Mouse (Mus musculus): ENCODE measurements at regions not wholly inside any gene's neighbourhood (a gene's known extent, or its start where the extent isn't known, plus 50 kb on each side); places are given as distances from the start of the nearest gene placed in this dataset.

GRCm38 (mm10) chr2:33983112-33983748 lies 95.5 kb upstream of the Mvb12b start:
- peak in 1 of 2 experiments; percentile 47 for DNase-seq (ENCODE audit: low spot score in 2 of 2)

- DNase-seq (ENCODE audit: low spot score in 2 of 2): no peak
Measured at GRCm38 (mm10) chr2:33981936-33982335, 94.2 kb upstream of the Mvb12b start.

DNA sequence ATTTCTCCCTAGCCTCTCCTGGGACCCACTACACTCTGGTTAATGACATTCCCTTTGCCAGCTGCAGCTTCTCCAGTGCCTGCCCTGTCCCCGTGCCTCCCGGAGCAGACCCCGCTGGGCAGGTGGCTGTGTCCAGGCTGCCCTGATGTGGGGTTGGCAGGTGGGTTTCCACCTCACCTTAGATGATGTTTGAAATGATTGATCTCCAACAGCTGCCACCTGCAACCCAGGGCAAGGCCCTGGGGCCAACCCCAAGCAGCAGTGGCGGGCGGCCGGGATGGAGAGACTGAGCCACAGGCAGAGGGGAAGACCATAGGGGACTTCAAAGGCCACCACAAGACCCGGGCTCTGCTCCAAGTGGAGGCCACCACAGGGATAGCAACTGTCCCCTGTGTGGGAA lies 93.6 kb upstream of the Mvb12b start:
- peak in 1 of 2 experiments; percentile 57 for DNase-seq (ENCODE audit: low spot score in 2 of 2)

DNA sequence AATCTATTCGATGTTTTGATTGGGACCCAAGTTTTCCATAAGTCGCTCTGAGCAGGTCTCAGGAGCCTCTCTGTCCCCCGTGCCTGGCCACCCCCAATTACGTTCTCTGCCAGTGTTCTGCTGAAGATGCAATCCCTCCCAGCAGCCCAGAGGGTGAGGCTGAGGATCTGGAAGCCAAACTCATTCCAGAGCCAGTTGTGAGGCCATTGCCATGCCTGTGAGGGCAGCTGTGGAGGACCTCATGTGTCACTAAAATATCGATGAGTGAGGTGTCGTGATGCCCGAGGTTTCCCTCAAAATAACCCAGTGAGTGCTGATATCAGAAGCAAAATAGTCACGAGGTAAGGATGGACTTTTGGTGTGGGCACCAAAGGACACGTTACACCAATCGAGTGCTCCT lies 93.1 kb upstream of the Mvb12b start:
- DNase-seq (ENCODE audit: low spot score in 2 of 2): peak in 1 of 2 experiments; percentile 52

GRCm38 (mm10) chr2:33979276-33979675 lies 91.5 kb upstream of the Mvb12b start:
- DNase-seq (ENCODE audit: low spot score in 2 of 2): peak in 1 of 2 experiments; percentile 47

- DNase-seq (ENCODE audit: low spot score in 2 of 2): peak in 1 of 2 experiments; percentile 30
Measured at GRCm38 (mm10) chr2:33978550-33978949, 90.8 kb upstream of the Mvb12b start.

- peak in 1 of 2 experiments; percentile 55 for DNase-seq (ENCODE audit: low spot score in 2 of 2)
Measured at GRCm38 (mm10) chr2:33977576-33978352, 90.0 kb upstream of the Mvb12b start.

DNA sequence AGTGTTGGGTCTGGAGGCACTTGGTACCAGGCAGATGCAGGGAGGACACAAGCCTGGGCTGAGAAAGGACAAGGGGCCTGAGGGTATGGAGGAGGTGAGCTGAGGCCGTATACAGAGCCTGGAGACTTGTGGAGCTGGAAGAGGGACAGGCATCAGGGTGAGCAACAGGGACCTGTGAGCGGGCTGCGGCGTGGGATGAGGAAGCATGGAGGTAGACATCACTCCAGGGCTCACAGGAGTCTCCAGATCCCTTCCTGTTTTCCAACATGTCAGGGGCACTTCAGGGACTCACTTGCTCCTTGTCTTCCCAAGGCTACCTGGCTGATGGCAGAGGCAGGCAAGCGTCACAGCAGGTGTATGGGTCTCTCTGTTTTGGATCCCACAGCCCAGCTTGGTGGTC lies 89.4 kb upstream of the Mvb12b start:
- peak in 1 of 2 experiments; percentile 60 for DNase-seq (ENCODE audit: low spot score in 2 of 2)

DNA sequence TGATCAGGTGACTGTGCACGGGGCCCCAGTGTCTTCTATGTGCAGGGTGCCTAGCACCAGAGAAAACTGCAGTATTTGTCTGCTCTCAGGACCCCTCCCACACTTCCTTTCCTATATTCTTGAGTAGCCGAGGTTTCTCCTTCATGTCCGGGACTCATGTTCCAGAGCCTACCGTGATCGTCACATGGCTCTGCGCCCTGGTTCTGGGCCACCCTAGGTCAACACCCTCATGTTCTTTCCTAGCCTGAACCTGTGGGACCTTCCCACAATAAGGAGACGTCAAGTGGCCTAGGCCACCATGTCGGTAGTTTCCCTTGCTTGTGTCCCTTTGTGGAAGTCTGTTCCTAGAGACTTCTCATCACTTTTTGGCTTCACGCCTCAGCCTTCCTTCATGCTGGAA lies 88.4 kb upstream of the Mvb12b start:
- DNase-seq (ENCODE audit: low spot score in 2 of 2): peak in 1 of 2 experiments; percentile 51

DNA sequence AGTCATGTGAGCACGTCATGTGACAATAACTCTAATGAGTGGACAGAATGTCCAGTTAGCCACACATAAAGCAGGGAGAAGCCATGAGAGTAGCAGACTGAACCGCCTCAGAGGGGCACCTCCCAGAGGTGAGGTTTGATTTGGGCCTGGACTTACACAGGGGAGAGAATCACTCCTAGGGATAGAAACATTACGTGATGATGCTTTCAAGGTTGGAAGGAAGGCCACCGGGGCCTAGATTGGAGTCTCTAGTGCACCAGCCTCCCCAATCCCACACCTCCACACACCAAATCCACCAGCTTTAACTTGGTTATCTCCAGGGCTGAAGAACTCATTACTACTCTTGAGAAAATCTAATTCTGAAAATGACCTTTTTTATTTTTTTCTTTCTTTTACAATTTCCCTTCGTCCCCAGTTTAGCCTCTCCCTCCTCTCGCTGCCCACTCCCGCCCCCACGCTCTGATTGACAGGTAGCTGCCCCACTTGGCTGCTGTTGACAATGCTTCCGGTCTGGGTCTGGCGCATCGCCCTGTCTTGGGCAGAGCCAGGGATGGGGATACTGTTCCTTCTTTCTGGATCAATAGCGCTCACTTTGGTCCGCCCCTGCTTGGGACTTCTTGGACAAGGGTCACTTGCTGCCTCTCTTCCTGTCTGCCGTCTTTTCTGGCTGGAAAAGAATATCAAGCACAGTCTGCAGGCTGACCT lies 87.8 kb upstream of the Mvb12b start:
- peak in 1 of 2 experiments; percentile 58 for DNase-seq (ENCODE audit: low spot score in 2 of 2)

GRCm38 (mm10) chr2:33974737-33975422 lies 87.1 kb upstream of the Mvb12b start:
- DNase-seq (ENCODE audit: low spot score in 2 of 2): peak in 1 of 2 experiments; percentile 54

DNA sequence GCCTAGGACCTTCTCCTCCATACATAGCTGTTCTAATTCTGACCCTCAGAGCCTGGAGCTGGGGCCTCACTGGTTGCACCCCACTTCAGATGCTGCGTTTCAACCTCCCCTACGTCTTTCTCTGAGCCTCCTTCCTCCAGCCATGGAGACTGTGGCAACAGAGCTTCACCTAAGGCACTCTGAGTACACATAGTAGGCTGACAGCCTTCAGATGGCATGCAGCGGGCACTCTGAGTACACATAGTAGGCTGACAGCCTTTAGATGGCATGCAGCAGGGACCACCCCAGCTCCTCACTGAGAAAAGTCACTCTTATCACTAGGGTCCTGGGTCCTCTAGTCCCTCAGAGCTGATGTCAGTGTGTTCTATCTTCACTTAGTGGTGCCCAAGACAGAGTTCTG lies 86.3 kb upstream of the Mvb12b start:
- DNase-seq (ENCODE audit: low spot score in 2 of 2): peak in 1 of 2 experiments; percentile 51

DNA sequence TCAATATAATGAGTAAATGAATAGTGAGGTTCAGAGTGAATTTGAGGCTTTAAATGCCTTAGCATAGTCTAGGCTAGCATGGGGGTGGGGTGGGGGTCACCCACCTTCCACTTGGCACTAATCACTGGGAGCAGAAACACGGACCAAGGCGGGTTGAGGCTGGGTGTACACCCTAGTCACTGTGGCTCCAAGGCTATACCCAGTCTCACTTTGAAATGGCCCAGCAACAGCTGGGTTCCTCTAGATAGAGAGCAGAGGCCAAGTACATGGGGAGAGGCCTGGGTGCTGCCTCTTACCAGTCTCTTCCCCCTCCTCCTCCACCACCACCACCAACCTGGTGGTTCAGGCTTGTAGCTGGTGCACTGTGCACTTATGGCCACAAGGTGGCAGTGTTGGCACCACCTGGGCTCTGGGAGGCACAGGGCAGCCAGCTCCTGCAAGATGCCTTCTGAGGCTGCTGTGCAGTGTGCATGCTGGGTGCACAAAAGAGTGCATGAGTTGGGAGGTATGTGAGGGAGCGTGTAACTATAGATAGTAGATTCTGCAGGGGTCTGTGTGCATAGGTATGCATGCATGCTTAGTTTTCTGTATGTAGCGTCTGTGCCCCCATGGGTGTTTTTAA lies 85.6 kb upstream of the Mvb12b start:
- DNase-seq (ENCODE audit: low spot score in 2 of 2): peak; percentile 66 to 86

GRCm38 (mm10) chr2:33966984-33967421 lies 79.3 kb upstream of the Mvb12b start:
- no peak for DNase-seq (ENCODE audit: low spot score in 2 of 2)

- no peak for DNase-seq (ENCODE audit: low spot score in 2 of 2)
Measured at GRCm38 (mm10) chr2:33966389-33966983, 78.7 kb upstream of the Mvb12b start.

DNA sequence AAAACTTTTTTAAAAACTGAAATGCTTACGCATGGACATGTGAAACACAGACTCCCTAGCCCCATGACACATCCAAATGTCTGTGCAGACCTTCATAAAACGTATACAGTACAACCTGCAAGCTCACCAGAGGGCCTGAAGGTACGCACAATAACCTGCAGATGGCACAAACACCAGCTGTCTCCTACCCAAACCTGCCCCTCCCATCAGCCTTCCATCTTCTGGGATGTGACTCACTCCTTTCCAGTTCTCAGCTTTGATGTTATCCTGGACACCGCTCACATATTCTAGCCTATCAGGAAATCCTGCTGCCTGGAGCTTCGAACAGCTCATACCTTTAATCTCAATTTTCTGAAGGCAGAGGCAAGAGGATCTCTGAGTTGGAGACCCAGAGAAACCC lies 76.3 kb upstream of the Mvb12b start:
- DNase-seq (ENCODE audit: low spot score in 2 of 2): no peak

DNA sequence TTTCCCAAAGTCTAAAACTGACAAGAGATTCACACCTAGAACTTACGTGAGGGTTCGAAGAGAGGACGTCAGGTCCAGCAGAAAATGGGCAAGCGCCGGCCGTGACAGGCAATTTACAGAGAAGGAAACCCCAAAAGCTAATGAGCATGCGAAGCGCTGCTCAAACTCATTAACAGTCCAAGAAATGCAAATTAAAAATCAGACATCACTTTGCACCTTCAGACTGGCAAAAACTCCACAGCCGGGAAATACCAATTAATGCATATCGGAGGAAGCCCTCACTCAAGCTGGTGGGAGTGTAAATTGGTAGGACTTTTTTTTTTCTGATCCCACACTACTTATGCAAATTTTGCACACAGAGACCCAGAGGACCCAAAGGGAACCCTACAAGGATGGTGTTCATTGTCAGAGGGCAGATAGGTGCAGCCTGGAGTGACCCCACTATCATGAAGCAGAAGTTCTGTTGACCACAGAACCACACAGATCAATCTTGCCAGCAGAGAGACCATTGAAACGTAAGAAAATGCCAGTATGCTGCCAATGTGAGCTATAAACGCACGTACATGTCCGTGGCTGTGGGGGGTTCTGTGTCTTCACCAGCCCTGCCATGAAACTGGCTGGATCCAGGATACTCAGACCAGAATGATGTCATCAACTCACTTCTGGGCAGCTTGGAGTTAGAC lies 74.8 kb upstream of the Mvb12b start:
- no peak for DNase-seq (ENCODE audit: low spot score in 2 of 2)

DNA sequence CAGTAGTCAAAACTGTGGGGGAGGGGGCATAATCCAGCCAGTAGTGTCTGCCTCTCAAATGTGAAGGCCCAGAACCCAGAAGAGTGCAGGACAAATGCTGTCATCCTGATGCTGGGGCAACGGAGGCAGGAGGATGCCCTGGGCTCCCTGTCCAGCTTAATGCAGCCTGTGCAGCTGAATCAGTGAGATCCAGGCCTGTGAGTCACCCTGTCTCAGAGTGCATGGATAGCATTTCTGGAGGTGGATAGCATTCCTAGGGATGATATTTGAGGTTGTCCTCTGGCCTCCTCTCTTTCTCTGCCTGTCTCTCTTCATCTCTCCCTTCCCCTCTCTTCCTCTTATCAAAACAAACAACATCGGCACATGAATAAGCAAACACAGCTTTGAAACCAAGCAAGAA lies 73.8 kb upstream of the Mvb12b start:
- DNase-seq (ENCODE audit: low spot score in 2 of 2): no peak

GRCm38 (mm10) chr2:33957754-33958153 lies 70.0 kb upstream of the Mvb12b start:
- peak; percentile 39 to 81 for DNase-seq (ENCODE audit: low spot score in 2 of 2)

- no peak for DNase-seq (ENCODE audit: low spot score in 2 of 2)
Measured at GRCm38 (mm10) chr2:33944301-33944700, 56.6 kb upstream of the Mvb12b start.
